Mouse (Mus musculus) heart, embryonic 16.5 days (tissue): ENCODE measurements around the gene Ergic1. TPM values are rescaled to one million over a fixed set of nuclear protein-coding genes. Genes with fewer than 3 reads are reported as not detected.

Experiments
- ATAC-seq: fragments of 200-750 bp; cut with Nextera tagmentation; replicated peaks from 2 replicates; pipeline ENCODE4 v1.8.0; 2017; ENCODE audit warnings: moderate number of reproducible peaks; ENCODE audit not compliant: insufficient read depth, low FRiP score; ENCODE audit errors: extremely low read depth
- H3K27ac ChIP-seq: fragments of 300-500 bp; sonication (generic); 2 replicates; pipeline ENCODE4 v1.5.1; 2014; ENCODE audit warnings: mild to moderate bottlenecking, low read length, control low read depth, moderate library complexity
- H3K27me3 ChIP-seq: fragments of 300-500 bp; sonication (generic); 2 replicates; pipeline ENCODE4 v1.6.1; 2014; ENCODE audit warnings: low read length, mixed read lengths; ENCODE audit not compliant: control insufficient read depth, insufficient read depth
- H3K36me3 ChIP-seq: fragments of 300-500 bp; sonication (generic); 2 replicates; pipeline ENCODE4 v1.6.1; 2014; ENCODE audit not compliant: control insufficient read depth, insufficient read depth
- H3K4me1 ChIP-seq: fragments of 300-500 bp; sonication (generic); 2 replicates; pipeline ENCODE4 v1.6.1; 2014; ENCODE audit warnings: low read length, mixed read lengths; ENCODE audit not compliant: control insufficient read depth, insufficient read depth
- H3K4me2 ChIP-seq: fragments of 300-500 bp; sonication (generic); 2 replicates; pipeline ENCODE4 v1.6.1; 2014; ENCODE audit warnings: low read depth, mild to moderate bottlenecking, control low read depth, low read length
- H3K4me3 ChIP-seq: fragments of 300-500 bp; sonication (generic); 2 replicates; pipeline ENCODE4 v1.5.1; 2014; ENCODE audit warnings: mild to moderate bottlenecking, control low read depth, low read length
- H3K9ac ChIP-seq: fragments of 300-500 bp; sonication (generic); 2 replicates; pipeline ENCODE4 v1.6.1; 2014; ENCODE audit warnings: low read length, control low read depth
- H3K9me3 ChIP-seq: fragments of 300-500 bp; sonication (generic); replicated peaks from 2 replicates; pipeline ENCODE4 v1.6.1; 2016; ENCODE audit warnings: low read length; ENCODE audit not compliant: control insufficient read depth
- WGBS: fragments of 180-500 bp; shearing (Covaris S2); extraction: QIAGEN DNeasy Blood & Tissue Kit; methylation state at CpG from one replicate; pipeline ENCODE4 v1.1.7; 2014; 5-methylcytosine and 5-hydroxymethylcytosine counted together
- polyA plus RNA-seq: library from polyadenylated mRNA; unstranded; fragments of >200 nt; fragmentation: Nextera tagmentation; extraction: Ambion mirVana; gene quantifications from 2 replicates; pipeline ENCODE4 v1.2.1, GENCODE M21; 2015

Gene Ergic1
- polyA plus RNA-seq, 1 experiment from 2014 or later: 84.9 TPM

- Histone ChIP-seq H3K4me2 (no peak overlapping the region), H3K27ac (no peak overlapping the region), H3K9me3 (no peaks in the 10 kb centered on the region), H3K4me1 (peaks cover 32% of the 10 kb centered on the region), H3K9ac (no peak overlapping the region), H3K27me3 (no peaks in the 10 kb centered on the region), H3K4me3 (no peak overlapping the region), H3K36me3 (0 out of 2 replicates have a peak, but pooled peaks cover 3% of the 10 kb centered on the region)
- 72% methylated on average over 2 of the region's 2 CpGs for WGBS
- no peak for ATAC-seq
Observed at GRCm38 (mm10) chr17:26606516-26606915, 45.2 kb downstream of the Ergic1 start.

DNA sequence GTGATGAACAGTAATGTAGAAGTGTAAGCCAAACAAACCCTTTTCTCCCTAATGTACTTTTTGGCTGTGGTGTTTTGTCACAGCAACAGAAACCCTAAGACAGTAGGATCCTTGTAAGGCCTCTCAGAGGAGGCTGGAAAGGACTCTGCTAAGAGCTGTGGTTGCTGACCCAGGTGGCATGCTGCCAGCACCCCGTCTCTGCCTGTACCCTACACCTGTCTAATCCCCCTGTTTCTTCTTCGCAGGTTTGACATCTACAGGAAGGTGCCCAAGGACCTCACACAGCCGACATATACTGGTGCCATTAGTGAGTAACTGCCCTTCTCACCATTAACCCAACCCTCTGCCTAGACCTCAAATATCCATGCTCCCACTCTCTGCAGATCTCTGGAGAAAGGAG is 47.1 kb downstream of the Ergic1 start:
- H3K9ac ChIP-seq: no peak overlapping the region
- H3K9me3 ChIP-seq: no peaks in the 10 kb centered on the region
- H3K4me3 ChIP-seq: no peak overlapping the region
- H3K4me2 ChIP-seq: no peak overlapping the region
- H3K27me3 ChIP-seq: no peaks in the 10 kb centered on the region
- peak overlapping the region; percentile 2; the same call in 1 of the 2 replicates for H3K27ac ChIP-seq
- H3K4me1 ChIP-seq: peaks cover 22% of the 10 kb centered on the region
- ATAC-seq: no peak
- 0 out of 2 replicates have a peak, but pooled peaks cover 3% of the 10 kb centered on the region for H3K36me3 ChIP-seq
- WGBS: 78% methylated on average over 3 of the region's 3 CpGs

GRCm38 (mm10) chr17:26608877-26609276 is 47.6 kb downstream of the Ergic1 start:
- Histone ChIP-seq H3K27me3 (no peaks in the 10 kb centered on the region), H3K9me3 (no peaks in the 10 kb centered on the region), H3K9ac (no peak overlapping the region), H3K36me3 (0 out of 2 replicates have a peak, but pooled peaks cover 3% of the 10 kb centered on the region), H3K27ac (peak overlapping the region; percentile 2; the same call in 1 of the 2 replicates), H3K4me3 (no peak overlapping the region), H3K4me1 (peaks cover 22% of the 10 kb centered on the region), H3K4me2 (no peak overlapping the region)
- WGBS: 82% methylated on average over 8 of the region's 8 CpGs
- no peak for ATAC-seq

GRCm38 (mm10) chr17:26609820-26610219 is 48.5 kb downstream of the Ergic1 start:
- no peak overlapping the region; the same call in 1 of the 2 replicates for H3K27ac ChIP-seq
- no peak overlapping the region for H3K9ac ChIP-seq
- H3K4me1 ChIP-seq: peaks cover 32% of the 10 kb centered on the region

GRCm38 (mm10) chr17:26611328-26611727 is 50.0 kb downstream of the Ergic1 start:
- Histone ChIP-seq H3K4me2 (no peak overlapping the region), H3K4me3 (no peak overlapping the region), H3K27ac (peak overlapping the region; percentile 84), H3K9me3 (no peaks in the 10 kb centered on the region), H3K9ac (peak overlapping the region; percentile 32; the same call in 1 of the 2 replicates), H3K36me3 (peaks cover 7% of the 10 kb centered on the region; the same call in 1 of the 2 replicates), H3K27me3 (no peaks in the 10 kb centered on the region), H3K4me1 (peaks cover 32% of the 10 kb centered on the region)
- 38% methylated on average over 7 of the region's 7 CpGs for WGBS
- peak; percentile 39; the same call in 1 of the 2 replicates for ATAC-seq

More at GRCm38 (mm10) chr17:26609820-26610219, 48.5 kb downstream of the Ergic1 start:
- no peak for ATAC-seq
- no peak overlapping the region for H3K4me3 ChIP-seq
- H3K36me3 ChIP-seq: 0 out of 2 replicates have a peak, but pooled peaks cover 3% of the 10 kb centered on the region
- H3K4me2 ChIP-seq: no peak overlapping the region
- no peaks in the 10 kb centered on the region for H3K9me3 ChIP-seq
- WGBS: 73% methylated on average over 8 of the region's 8 CpGs
- no peaks in the 10 kb centered on the region for H3K27me3 ChIP-seq

GRCm38 (mm10) chr17:26611918-26612317 is 50.6 kb downstream of the Ergic1 start:
- H3K36me3 ChIP-seq: peaks cover 7% of the 10 kb centered on the region; the same call in 1 of the 2 replicates
- H3K9ac ChIP-seq: peak overlapping the region; percentile 32
- H3K27ac ChIP-seq: peak overlapping the region; percentile 84
- H3K4me3 ChIP-seq: no peak overlapping the region
- no peaks in the 10 kb centered on the region for H3K27me3 ChIP-seq
- H3K4me2 ChIP-seq: no peak overlapping the region
- peaks cover 32% of the 10 kb centered on the region for H3K4me1 ChIP-seq
- no peak for ATAC-seq
- H3K9me3 ChIP-seq: no peaks in the 10 kb centered on the region
- WGBS: 64% methylated on average over 4 of the region's 4 CpGs

DNA sequence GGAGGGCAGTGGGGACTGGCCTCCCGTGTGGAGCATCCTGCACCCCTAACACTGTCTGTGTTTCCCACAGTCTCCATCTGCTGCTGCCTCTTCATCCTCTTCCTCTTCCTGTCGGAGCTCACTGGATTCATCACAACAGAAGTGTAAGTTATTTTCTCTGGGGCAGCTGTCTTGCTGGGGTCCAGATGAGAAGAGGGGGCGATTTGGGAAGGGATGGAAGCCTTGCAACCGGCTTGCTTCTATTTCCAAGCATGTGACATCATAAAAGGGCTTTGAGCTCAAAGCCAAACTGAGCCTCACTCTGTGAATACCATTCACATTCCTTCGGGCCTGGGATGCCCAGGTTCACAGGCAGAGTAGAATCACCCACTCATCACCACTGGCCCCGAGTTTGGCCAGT is 53.0 kb downstream of the Ergic1 start:
- Histone ChIP-seq H3K27me3 (no peaks in the 10 kb centered on the region), H3K9me3 (no peaks in the 10 kb centered on the region), H3K27ac (peak overlapping the region; percentile 54), H3K4me2 (no peak overlapping the region), H3K9ac (0 out of 2 replicates have a peak overlapping the region, but pooled peaks have one; percentile 19), H3K4me1 (peaks cover 28% of the 10 kb centered on the region), H3K36me3 (peaks cover 13% of the 10 kb centered on the region; the same call in 1 of the 2 replicates), H3K4me3 (no peak overlapping the region)
- 49% methylated on average over 6 of the region's 6 CpGs for WGBS
- ATAC-seq: no peak

DNA sequence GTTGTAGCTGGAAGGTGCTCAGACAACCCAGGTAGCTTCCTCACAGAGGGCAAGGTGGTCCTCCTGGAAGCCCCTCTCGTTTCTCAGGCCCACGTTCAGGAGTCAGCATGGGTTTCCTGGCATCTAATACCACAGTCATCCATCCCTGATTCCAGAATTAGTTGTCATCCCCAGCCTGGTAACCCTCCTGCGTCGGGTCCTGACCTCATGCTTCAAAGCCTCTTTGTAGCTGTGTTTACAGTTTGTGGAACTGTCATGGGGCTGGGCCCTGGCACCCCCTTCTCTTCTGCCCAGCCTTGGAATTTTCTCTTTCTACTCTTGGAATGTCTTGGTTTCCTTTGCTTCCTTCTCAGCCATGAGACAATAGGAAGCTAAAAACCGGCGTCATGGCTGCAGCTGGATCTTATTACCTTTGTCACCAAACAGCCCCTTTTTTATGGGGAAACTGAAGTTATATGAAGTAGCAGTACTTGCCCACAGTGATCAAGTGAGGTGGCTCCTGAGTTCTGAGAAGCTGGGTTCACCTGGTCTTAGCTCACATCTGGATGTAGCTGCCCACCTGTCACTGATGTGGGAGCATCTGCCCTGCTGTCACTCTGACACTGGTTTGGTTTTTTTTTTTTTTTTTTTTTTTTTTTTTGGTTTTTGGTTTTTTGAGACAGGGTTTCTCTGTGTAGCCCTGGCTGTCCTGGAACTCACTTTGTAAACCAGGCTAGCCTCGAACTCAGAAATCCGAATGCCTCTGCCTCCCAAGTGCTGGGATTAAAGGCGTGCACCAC is 53.6 kb downstream of the Ergic1 start:
- peaks cover 28% of the 10 kb centered on the region for H3K4me1 ChIP-seq
- WGBS: 73% methylated on average over 9 of the region's 9 CpGs

GRCm38 (mm10) chr17:26616696-26617095 is 55.4 kb downstream of the Ergic1 start:
- ATAC-seq: no peak
- 66% methylated on average over 2 of the region's 2 CpGs for whole genome bisulfite sequencing
- H3K27ac ChIP-seq: no peak overlapping the region

More for the DNA sequence above, 53.6 kb downstream of the Ergic1 start:
- no peak for ATAC-seq
- H3K9me3 ChIP-seq: no peaks in the 10 kb centered on the region
- peak overlapping the region; percentile 54 for H3K27ac ChIP-seq
- no peak overlapping the region for H3K4me2 ChIP-seq
- no peak overlapping the region for H3K4me3 ChIP-seq
- no peaks in the 10 kb centered on the region for H3K27me3 ChIP-seq
- no peak overlapping the region for H3K9ac ChIP-seq
- H3K36me3 ChIP-seq: peaks cover 11% of the 10 kb centered on the region; the same call in 1 of the 2 replicates

More at GRCm38 (mm10) chr17:26616696-26617095, 55.4 kb downstream of the Ergic1 start:
- Histone ChIP-seq H3K36me3 (peaks cover 11% of the 10 kb centered on the region; the same call in 1 of the 2 replicates), H3K4me2 (no peak overlapping the region), H3K9me3 (no peaks in the 10 kb centered on the region), H3K9ac (no peak overlapping the region), H3K4me1 (peaks cover 20% of the 10 kb centered on the region), H3K27me3 (no peaks in the 10 kb centered on the region), H3K4me3 (no peak overlapping the region)
